Mouse (Mus musculus) embryonic facial prominence, embryonic 12.5 days (tissue): ENCODE data around the gene Nup35. TPM values are rescaled to one million over a fixed set of nuclear protein-coding genes. Genes with fewer than 3 reads are reported as not detected.

Source experiments
- ATAC-seq: fragments of 200-750 bp; cut with Nextera tagmentation; 2 replicates; pipeline ENCODE4 v1.8.0; 2017; ENCODE audit not compliant: insufficient number of reproducible peaks, insufficient read depth, low FRiP score, low TSS enrichment
- H3K27ac ChIP-seq: fragments of 300-500 bp; sonication (generic); 2 replicates; pipeline ENCODE4 v1.5.1; 2016; ENCODE audit warnings: mild to moderate bottlenecking
- H3K27me3 ChIP-seq: fragments of 300-500 bp; sonication (generic); 2 replicates; pipeline ENCODE4 v1.6.1; 2016; ENCODE audit warnings: mild to moderate bottlenecking, moderate library complexity
- H3K36me3 ChIP-seq: fragments of 300-500 bp; sonication (generic); 2 replicates; pipeline ENCODE4 v1.6.1; 2016; ENCODE audit warnings: mild to moderate bottlenecking
- H3K4me1 ChIP-seq: fragments of 300-500 bp; sonication (generic); 2 replicates; pipeline ENCODE4 v1.6.1; 2016
- H3K4me2 ChIP-seq: fragments of 300-500 bp; sonication (generic); replicated peaks from 2 replicates; pipeline ENCODE4 v1.6.1; 2016; ENCODE audit warnings: mild to moderate bottlenecking, moderate library complexity
- H3K4me3 ChIP-seq: fragments of 300-500 bp; sonication (generic); 2 replicates; pipeline ENCODE4 v1.5.1; 2016; ENCODE audit warnings: mild to moderate bottlenecking
- H3K9ac ChIP-seq: fragments of 300-500 bp; sonication (generic); 2 replicates; pipeline ENCODE4 v1.6.1; 2016; ENCODE audit warnings: mild to moderate bottlenecking, moderate library complexity
- H3K9me3 ChIP-seq: fragments of 300-500 bp; sonication (generic); 2 replicates; pipeline ENCODE4 v1.6.1; 2016; ENCODE audit warnings: mild to moderate bottlenecking, moderate library complexity
- WGBS: fragments of 180-500 bp; shearing (Covaris S2); methylation state at CpG from one replicate; pipeline ENCODE4 v1.1.7; 2016; 5-methylcytosine and 5-hydroxymethylcytosine counted together
- polyA plus RNA-seq: library from polyadenylated mRNA; unstranded; fragments of >200 nt; fragmentation: Nextera tagmentation; extraction: Ambion mirVana; gene quantifications from 2 replicates; pipeline ENCODE4 v1.2.1, GENCODE M21; 2016

Gene Nup35
- polyA plus RNA-seq, 1 experiment from 2014 or later, result 53.6 TPM

DNA sequence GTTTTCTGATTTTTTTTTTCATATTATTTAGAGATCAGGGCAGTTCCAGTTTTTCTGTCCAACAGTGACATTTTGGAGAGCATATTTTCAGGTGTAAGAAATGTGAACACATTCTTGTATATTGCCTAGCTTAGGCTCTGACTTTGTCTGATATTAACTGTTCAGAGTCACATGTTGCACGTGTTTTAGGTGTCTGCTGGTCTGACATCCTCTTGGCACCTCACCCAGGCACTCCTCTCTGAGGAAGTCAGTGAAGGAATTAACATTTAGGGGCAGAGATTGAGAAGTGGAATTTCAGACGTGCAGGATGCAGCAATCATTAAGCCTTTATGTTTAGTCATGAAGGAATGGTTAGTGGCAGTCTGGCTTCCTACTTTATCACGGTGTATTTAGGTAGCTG lies 22.8 kb downstream of the Nup35 start:
- Histone ChIP-seq H3K4me1 (peaks cover 4% of the 10 kb centered on the region), H3K4me2 (peak overlapping the region; percentile 52), H3K9me3 (no peaks in the 10 kb centered on the region), H3K27ac (no peak overlapping the region), H3K4me3 (peak overlapping the region; percentile 12; the same call in 1 of the 2 replicates), H3K27me3 (no peaks in the 10 kb centered on the region), H3K36me3 (peaks cover 16% of the 10 kb centered on the region), H3K9ac (no peak overlapping the region)
- 60% methylated on average over 3 of the region's 3 CpGs for WGBS
- ATAC-seq, result no peak

DNA sequence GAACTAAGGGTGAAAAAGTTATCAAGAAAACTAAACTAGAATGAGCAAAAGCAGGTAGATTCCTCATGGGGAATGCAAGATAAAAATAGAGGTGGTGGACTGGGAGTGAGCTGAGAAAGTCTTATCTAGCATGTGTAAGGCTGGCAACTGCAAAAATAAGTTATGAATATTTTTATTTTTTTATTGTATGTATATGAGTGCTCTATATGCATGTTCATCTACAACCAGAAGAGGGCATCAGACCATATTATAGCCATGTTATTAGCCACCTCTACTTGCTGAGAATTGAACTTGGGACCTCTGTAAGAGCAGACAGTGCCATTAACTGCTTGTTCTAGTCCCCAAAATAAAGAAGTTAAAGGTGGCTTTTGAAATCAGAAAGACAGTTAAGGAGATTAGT lies 44.4 kb downstream of the Nup35 start:
- Histone ChIP-seq H3K9ac (no peak overlapping the region), H3K9me3 (no peaks in the 10 kb centered on the region), H3K4me3 (no peak overlapping the region), H3K27me3 (no peaks in the 10 kb centered on the region), H3K36me3 (peaks cover 19% of the 10 kb centered on the region; the same call in 1 of the 2 replicates), H3K4me1 (no peaks in the 10 kb centered on the region), H3K4me2 (no peak overlapping the region), H3K27ac (no peak overlapping the region)
- ATAC-seq, result no peak

DNA sequence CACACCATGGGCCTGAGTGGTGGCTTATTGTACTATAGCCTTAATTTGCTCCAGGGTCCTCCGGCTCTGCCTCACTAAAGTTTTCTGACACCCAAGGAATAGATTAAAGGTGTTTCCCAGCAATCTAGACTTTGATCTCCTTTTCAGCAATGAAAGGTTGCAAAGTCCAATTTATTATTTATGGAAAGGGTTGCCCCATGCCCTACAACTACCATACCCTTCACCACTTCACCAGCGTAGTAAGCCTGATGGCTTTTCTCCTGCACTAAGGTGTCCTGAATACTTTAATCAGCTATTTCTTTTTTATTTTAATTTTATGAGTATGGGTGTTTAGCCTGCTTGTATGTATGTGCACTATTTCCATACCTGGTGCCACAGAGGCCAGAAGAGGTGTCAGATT lies 45.6 kb downstream of the Nup35 start:
- no peaks in the 10 kb centered on the region for H3K27me3 ChIP-seq
- WGBS, result 90% methylated on average over 2 of the region's 2 CpGs
- no peak for ATAC-seq
- no peaks in the 10 kb centered on the region for H3K9me3 ChIP-seq
- H3K4me2 ChIP-seq, result no peak overlapping the region
- no peaks in the 10 kb centered on the region for H3K4me1 ChIP-seq
- H3K27ac ChIP-seq, result no peak overlapping the region
- H3K9ac ChIP-seq, result no peak overlapping the region
- peaks cover 15% of the 10 kb centered on the region; the same call in 1 of the 2 replicates for H3K36me3 ChIP-seq
- no peak overlapping the region for H3K4me3 ChIP-seq

DNA sequence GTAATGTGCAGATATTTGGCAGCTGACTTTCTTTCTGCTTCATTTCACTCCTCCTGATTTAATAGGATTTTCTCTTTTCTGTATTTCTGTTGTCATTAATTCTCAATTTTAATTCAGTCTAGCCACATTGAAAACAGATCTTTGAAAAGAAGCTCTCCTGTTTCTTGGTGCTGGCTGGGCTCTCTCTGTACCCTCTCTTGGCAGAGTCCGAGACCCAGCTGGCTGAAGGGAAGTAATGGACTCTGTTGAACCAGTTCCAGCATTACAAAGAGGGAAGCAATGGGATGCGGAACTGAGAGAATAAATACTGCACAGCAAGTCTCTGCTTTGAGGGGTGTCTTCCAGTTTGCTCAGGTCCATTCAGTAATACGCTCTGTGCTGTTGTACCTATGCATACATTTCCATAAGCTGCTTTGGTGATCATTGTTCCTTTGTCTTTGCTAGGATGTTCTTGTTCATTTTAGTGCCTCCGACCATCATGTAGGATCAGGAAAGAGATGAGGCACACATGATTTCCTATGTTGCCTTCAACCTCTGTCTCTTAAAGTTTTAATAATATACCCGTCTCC lies 50.4 kb downstream of the Nup35 start:
- Histone ChIP-seq H3K4me1 (no peaks in the 10 kb centered on the region), H3K4me3 (no peak overlapping the region), H3K36me3 (0 out of 2 replicates have a peak, but pooled peaks cover 5% of the 10 kb centered on the region), H3K9me3 (no peaks in the 10 kb centered on the region), H3K4me2 (no peak overlapping the region), H3K27ac (no peak overlapping the region), H3K27me3 (no peaks in the 10 kb centered on the region), H3K9ac (no peak overlapping the region)
- WGBS, result 89% methylated on average over 5 of the region's 5 CpGs
- ATAC-seq, result no peak

DNA sequence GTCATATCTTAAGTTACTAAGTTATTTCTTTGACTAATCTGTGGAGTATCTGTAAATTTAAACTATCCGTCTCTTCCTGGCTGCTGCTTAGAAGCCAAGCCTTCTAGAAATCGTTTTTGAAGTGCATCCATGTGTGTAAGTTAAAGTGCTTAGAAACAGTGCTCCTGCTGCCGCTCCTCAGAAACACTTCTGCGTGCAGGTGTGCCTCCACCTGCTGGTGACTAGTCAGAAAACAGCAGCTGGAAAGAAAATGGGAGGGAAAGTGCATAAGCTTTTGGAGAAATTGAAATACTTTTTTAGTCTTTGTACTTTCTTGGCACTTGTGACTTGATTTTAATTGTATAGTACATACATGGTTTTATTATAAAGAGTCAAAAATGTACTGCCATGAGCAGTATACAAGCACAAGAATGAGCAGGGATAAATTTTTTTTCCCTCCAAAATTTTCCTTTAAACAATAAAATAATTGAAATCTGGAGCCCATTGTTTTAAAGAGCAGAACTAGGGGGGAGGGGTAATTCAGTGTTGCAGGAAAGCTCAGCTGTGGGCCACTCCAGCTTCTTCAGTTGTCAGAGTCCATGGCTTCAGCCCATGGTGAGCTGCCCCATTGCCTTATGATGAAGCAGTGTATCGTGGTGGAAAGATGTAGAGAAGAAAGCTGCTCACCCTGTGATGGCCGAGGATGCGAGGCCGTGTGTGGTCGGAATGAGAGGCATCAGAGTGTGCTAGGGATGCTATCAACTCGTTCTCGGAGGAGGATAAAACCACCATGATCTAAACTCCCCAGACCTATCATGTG lies 53.0 kb downstream of the Nup35 start:
- no peaks in the 10 kb centered on the region for H3K4me1 ChIP-seq
- no peak overlapping the region for H3K4me3 ChIP-seq
- H3K27ac ChIP-seq, result no peak overlapping the region
- no peak for ATAC-seq
- H3K27me3 ChIP-seq, result no peaks in the 10 kb centered on the region
- H3K36me3 ChIP-seq, result no peaks in the 10 kb centered on the region
- H3K9me3 ChIP-seq, result no peaks in the 10 kb centered on the region
- no peak overlapping the region for H3K4me2 ChIP-seq
- WGBS, result 80% methylated on average over 11 of the region's 11 CpGs
- H3K9ac ChIP-seq, result no peak overlapping the region

DNA sequence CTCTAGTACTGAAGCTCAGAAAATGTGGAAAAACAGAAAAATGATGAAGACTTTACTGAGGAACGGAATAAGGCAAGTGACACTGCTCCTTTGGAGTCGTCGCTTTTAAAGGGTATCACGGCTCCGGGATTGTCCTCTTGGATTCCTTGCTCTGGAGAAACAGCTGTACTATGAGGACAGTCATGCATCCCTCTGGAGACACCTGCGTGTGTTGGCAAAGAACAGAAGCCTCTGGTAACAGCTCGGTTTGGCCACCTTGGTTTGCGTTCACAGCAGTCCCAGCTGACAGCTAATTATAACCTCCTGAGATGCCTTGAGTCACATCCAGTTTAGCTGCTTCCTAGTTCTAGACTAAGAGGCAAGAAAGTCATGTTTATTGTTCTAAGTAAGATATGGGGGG lies 61.8 kb downstream of the Nup35 start:
- WGBS, result 79% methylated on average over 8 of the region's 8 CpGs
- H3K4me1 ChIP-seq, result no peaks in the 10 kb centered on the region
- H3K4me3 ChIP-seq, result no peak overlapping the region
- no peak overlapping the region for H3K9ac ChIP-seq
- no peaks in the 10 kb centered on the region for H3K36me3 ChIP-seq
- no peak overlapping the region for H3K27ac ChIP-seq
- ATAC-seq, result no peak
- H3K4me2 ChIP-seq, result no peak overlapping the region
- H3K9me3 ChIP-seq, result no peaks in the 10 kb centered on the region
- H3K27me3 ChIP-seq, result no peaks in the 10 kb centered on the region

DNA sequence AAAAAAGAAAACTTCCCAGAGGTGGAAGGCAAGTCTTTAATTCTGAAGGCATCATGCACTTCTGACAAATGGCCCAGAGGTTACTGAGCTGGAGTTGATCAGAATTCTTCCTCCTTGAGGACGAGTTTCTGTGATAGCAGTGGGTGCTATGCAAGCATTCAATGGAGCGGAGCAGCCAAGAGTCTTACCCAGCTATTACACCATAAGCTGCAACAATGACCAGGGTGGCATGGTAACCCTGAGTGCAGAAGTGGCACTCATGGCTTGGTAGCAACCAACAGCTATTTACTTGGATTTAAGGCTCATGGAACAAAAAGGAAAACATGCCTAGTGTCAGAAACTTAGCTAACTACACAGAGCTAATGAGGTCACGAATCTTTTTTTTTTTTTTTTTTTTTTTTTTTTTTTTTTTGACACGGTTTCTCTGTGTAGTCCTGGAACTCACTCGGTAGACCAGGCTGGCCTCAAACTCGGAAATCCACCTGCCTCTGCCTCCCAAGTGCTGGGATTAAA lies 66.7 kb downstream of the Nup35 start:
- Histone ChIP-seq H3K27me3 (no peaks in the 10 kb centered on the region), H3K36me3 (no peaks in the 10 kb centered on the region), H3K27ac (no peak overlapping the region), H3K4me1 (no peaks in the 10 kb centered on the region), H3K9ac (no peak overlapping the region), H3K4me3 (no peak overlapping the region), H3K9me3 (no peaks in the 10 kb centered on the region), H3K4me2 (no peak overlapping the region)
- 86% methylated on average over 6 of the region's 6 CpGs for WGBS
- ATAC-seq, result no peak

DNA sequence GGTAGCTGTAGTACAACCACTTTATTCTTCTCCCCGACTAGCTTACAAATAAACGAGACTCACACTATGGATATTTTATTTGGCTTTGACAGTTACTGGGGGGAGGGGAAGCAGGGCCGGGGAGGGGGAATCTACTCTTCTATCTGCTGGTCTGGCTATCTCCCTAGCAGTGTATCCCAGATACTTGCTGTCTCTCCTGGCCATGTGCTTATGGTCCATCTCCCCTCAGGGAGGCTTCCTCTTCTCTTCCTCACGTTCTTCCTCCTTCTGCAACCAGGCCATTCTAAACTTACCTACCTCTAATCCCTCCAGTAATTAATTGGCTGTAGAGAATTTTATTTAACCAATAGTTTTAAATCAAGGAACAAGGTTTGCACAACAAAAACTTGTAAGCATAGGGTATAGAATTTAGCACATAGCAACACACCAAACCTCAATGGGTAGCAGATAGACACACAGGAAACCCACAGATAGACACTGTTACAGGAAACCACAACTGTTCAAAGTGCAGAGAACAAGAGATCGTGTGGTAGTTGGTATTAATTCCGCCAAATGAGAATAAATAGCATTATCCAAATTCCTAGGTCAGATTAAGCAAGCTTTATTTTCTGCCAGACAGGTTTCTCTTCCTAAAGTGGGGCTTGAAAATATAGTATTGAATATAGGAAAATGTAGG lies 67.5 kb downstream of the Nup35 start:
- Histone ChIP-seq H3K27ac (no peak overlapping the region), H3K9me3 (no peaks in the 10 kb centered on the region), H3K36me3 (no peaks in the 10 kb centered on the region), H3K27me3 (no peaks in the 10 kb centered on the region), H3K4me3 (no peak overlapping the region), H3K4me1 (no peaks in the 10 kb centered on the region), H3K9ac (no peak overlapping the region), H3K4me2 (no peak overlapping the region)
- 74% methylated on average over 6 of the region's 6 CpGs for WGBS
- ATAC-seq, result no peak

DNA sequence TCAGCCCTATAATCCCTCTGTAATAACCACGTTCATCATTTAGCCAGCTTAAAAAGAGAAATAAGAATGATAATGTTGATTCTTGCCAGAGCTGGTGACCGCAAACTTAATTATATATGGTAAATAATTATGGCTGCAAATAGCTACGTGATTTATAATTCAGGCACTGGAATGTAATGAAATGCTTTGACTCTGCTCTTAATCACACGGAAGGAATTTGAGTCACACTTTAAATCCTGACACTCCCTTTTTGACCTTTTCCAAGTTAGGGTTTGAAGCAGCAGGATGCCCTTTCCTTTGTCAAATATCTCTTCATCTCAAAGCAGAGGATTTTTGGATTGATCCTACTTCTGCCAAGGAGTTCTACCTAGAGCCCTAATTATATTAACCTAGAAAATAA lies 71.2 kb downstream of the Nup35 start:
- ATAC-seq, result no peak
- WGBS, result 47% methylated on average over 4 of the region's 4 CpGs
- Histone ChIP-seq H3K4me1 (no peaks in the 10 kb centered on the region), H3K27ac (no peak overlapping the region), H3K4me2 (no peak overlapping the region), H3K4me3 (no peak overlapping the region), H3K36me3 (no peaks in the 10 kb centered on the region), H3K9ac (no peak overlapping the region), H3K27me3 (no peaks in the 10 kb centered on the region), H3K9me3 (no peaks in the 10 kb centered on the region)

DNA sequence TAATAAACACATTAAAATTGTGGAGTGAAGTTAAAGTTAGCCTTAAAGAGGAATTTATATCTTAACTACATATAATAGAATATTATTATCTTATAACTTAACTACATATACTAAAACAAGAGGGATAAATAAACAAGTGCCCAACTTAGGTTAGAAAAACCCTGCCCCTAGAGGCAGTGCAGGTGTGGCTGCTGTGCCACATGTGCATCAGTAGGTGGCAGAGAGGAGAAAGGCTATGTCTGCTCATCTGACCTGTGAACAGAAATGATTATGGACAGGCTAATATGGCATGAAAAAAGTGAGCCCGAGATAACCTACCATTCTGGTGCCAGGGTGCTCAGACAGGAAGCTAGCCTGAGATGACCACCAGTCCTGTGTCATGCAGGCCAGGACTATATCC lies 90.4 kb downstream of the Nup35 start:
- 69% methylated on average over 1 of the region's 1 CpGs for WGBS
- Histone ChIP-seq H3K9ac (no peak overlapping the region), H3K36me3 (no peaks in the 10 kb centered on the region), H3K4me1 (no peaks in the 10 kb centered on the region), H3K27ac (no peak overlapping the region), H3K9me3 (no peaks in the 10 kb centered on the region), H3K4me2 (no peak overlapping the region), H3K4me3 (no peak overlapping the region), H3K27me3 (no peaks in the 10 kb centered on the region)
- no peak for ATAC-seq
